Mouse (Mus musculus) layer of hippocampus, postnatal 36 days (tissue): ENCODE data around the gene Dcps. TPM values are rescaled to one million over a fixed set of nuclear protein-coding genes. Genes with fewer than 3 reads are reported as not detected.

ENCODE experiments used
- DNase-seq, 2 experiments: peaks; one replicate each; pipeline ENCODE4 v3.0.0; 2022
- total RNA-seq, 2 experiments: library from RNA; stranded (reverse); gene quantifications; 2 replicates each; pipeline ENCODE4 v1.2.3; 2021

The Dcps gene
- total RNA-seq, 2 experiments from 2014 or later = 21.1 to 21.4 TPM

DNA sequence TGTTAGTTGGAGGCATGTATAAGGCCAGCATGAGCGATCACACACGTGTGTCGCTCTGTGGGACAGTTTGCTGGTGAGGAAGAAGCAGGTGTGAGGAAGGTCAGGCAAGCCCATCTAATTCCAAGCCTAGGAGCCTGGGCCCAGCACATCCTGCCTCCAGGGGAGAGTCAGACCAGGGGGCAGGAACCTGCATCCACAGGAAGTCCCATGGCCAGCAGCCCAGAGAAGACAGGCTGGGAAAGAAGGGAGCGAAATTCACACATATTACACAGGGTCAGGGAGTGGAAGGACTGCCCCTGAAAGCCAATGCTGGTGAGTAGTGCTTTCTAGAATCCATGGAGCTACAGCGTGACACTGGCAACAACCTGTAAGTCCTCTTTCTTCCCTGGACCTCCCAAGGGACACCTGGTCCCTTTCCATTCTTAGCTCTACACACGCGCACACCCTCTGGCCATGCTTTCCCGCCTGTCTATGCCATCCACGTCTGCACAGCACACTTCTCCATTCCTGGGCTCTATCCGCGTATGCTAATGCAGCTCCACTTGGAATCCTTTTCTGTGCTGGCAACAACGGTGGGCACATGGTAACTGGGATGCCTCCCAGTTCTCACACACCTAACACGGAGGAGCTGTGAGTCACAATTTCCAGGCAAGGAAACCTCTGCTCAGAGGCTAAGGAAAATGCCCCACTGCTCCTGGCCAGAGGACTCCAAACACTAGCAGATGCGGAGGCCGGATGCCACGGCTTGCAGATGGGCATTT is 44.0 kb downstream of the Dcps start:
- DNase-seq = no peak

DNA sequence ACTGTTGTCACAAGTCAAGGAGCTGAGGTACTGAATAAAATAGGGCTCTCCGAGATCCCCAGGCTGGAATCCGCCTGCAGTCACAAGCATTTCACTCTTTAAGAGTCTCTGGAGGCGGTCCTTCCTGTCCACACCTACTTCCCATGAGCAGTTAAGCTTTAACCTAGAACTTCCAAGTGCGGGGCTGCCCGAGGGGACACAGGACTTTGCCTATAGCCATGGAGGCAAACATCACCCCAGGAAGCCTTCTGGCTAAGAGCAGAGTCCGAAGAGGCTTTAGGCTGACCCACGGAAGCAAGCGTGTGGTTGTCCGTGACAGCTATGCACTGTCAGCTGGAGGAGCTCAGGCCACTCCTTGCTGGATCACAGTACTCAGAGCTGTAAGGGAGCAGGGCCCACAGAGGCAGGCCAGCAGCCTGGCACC is 46.9 kb downstream of the Dcps start:
- no peak for DNase-seq

DNA sequence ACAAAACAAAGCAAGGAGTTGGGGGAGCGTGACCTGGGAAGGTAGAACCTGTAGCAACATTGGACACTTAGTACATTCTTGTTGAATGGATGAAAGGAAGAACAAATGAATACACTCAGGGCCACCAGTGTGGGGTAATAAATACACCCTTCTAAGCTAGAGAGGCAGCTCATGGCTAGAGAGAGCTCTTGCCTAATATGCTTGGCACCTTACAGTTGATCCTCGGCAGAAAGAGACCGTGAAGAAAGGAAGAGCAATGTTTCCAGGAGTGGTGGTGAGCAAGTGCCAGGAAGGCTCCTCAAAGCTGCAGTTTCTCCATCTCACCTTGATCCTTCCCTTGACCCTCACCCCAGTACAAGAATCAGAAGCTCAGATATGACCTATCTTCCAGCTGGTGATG is 47.3 kb downstream of the Dcps start:
- no peak for DNase-seq

DNA sequence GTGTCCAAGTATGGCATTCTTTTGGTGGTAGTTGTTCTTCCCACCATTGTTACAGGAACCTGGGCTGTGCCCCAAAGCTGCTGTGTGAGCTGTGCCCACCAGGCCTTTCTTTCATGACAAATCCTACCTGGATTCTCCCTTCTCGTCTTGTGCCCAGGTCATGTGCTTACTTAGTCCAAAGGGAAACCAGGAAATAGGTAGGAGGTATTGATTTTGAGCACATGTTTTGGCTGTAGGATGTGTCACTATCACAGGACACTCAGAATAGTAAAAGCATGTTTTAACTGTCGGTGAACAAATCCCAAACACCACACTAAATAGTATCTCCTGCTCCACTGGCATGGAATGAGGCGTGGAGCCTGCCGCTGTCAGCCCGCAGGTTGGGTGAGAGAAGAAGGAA is 48.3 kb downstream of the Dcps start:
- no peak for DNase-seq

DNA sequence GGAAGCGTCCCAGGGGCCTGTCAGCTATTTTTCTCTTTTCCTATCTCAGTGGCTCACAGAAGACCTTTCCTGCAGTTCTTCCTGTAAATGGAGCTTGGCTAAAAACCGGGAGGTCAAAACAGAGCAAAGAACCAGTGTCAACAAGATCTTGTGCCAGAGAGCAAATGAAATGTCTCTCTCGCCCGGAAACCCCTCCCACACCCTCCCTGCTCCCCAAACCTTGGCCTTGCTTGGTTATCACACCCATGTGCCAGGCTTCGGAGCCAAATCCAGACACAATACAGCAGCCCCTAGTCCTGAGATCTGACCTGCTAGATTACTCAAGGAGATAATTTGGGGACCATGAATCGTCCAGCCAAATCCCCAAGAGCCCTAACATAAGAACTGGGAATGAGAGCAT is 48.7 kb downstream of the Dcps start:
- no peak for DNase-seq

DNA sequence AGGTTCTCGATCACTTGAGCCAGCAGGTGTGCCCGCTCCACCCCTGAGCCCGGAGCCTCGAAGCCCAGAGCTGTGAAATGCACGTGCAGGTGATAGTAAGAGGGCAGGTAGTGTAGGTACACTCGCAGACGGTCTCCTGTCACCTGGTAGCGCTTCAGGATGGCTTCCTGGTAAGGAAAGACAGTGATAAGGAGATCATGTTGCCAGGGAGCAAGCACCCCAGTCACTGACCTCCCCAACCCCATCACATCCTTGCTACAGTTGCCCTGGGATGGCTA is 51.2 kb downstream of the Dcps start:
- no peak for DNase-seq

DNA sequence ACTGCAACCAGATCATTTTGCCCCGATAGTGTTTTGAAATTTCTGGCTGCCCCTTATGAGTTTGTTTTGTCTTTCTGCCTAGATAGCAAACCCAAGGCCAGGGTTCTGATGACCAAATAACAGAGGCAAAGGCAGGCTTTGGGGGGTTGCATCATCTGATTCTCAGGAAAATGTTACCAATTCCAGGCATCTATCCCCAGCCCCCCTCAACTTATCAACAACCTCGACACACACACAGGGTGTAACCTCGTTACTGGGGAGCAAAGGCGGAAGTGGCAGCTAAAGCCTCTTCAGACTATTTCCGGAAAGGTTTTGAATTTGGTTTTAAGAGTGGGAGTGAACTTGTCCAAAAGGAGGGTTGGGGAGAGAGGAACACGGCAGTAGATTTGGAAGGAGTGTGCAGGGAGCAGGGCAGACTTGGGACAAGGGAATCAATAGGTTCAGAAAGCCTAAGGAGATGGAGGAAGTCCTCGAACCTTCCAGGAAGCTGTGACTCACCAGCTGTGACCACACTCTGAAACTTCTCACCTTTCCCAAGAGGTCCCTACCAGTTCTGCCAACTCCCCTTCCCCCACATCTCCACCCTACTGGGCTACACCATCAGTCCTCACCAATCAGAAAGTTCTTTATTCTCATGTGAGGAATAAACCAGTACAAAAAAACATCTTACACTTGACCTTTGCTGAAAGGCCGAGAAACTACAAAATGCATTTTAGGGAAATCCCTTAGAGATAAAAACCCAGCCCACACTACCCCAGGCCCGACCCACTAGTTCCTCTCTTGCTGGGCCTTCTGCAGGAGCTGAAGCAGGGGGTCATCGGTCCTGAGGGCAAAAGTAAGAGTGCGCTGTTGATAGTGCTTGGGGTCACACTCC is 51.8 kb downstream of the Dcps start:
- no peak for DNase-seq

DNA sequence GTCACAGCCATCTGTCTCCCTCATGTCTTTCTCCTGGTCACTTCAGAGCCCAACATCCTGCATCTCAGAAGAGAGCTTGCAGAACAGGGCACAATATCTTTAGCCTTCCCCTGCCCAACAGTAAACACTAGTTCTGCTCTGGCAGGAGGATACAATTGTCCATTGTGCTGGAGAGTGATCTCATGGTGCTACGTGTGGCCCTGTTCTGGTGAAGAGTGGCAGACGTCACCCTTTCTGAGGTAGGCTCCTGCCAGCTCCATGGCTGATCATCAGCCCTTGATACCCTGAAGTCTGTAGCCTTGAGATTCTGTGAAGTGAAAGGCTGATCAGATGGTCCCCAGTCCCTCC is 52.4 kb downstream of the Dcps start:
- DNase-seq = no peak

DNA sequence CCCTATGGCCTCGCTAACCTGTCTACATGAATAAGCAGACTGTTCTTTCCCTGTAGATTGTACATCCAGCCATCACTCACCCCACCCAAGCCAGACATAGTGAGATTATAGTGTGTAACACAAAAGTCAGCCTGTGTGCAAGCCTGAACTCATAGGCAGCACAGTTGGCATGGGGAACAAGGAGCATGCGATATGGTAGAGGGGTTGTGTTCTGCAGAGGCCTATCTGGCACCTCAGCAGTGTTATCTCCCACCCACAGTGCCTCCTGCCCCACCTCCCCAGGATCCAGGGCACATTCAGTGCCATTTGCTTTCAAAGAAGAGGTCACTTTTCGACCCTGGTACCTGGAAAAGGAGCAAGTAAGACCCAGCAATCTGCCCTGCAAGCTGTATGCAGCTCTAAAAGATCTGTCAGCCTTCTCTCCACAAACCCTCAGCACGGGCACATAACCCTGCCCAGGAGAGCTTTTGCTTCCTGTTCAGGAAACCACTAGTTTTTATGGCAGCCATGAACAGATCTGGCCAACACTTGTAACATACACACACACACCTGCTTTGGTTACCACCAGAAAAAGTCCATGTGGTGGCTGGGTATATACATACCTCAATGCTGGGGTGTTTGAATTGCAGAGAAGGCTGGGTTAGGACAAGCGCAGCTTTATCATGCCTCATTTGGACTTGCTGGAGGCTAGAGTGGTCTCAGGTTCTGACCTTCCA is 53.2 kb downstream of the Dcps start:
- no peak for DNase-seq

DNA sequence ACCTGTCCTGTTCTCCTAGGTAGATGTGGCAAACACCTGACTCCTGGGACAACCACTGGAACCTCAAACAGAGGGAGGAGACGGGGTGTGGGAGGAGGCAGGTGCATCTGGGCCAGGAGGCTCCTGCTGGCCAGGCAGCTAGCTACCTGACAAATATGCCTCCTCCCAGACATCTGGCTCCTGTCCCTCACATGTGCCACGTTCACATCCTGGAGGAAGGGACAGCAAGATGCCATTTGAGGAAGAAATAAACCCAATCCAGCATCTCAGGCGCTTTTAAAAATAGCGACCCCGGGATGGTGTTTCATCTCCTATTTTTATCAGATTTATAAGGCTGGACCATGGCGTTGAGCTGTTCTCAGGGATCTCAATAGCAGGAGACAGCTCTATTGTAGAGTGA is 56.7 kb downstream of the Dcps start, which contains the start of gene St3gal4:
TSS of gene St3gal4 (minus strand) at position 101 of the 400 bp plus-strand sequence.
- DNase-seq = no peak

DNA sequence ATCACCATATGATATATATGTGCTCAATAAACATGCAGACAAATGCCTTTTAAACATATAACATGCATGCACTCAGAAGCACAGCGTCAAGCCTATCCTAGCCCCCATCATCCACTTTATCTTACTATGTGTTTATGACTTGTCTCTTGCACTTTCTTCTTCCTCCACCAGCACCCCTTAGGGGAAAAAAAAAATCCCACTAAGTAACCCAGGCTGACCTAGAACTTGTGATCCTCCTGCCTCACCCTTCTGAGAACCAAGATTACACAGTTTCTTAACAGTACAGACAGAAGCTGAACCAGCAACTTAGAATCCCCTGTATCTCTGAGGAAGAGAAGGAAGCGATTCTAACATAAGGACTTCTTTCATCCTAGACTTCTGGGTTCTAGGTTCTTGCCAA is 57.3 kb downstream of the Dcps start:
- DNase-seq = no peak

DNA sequence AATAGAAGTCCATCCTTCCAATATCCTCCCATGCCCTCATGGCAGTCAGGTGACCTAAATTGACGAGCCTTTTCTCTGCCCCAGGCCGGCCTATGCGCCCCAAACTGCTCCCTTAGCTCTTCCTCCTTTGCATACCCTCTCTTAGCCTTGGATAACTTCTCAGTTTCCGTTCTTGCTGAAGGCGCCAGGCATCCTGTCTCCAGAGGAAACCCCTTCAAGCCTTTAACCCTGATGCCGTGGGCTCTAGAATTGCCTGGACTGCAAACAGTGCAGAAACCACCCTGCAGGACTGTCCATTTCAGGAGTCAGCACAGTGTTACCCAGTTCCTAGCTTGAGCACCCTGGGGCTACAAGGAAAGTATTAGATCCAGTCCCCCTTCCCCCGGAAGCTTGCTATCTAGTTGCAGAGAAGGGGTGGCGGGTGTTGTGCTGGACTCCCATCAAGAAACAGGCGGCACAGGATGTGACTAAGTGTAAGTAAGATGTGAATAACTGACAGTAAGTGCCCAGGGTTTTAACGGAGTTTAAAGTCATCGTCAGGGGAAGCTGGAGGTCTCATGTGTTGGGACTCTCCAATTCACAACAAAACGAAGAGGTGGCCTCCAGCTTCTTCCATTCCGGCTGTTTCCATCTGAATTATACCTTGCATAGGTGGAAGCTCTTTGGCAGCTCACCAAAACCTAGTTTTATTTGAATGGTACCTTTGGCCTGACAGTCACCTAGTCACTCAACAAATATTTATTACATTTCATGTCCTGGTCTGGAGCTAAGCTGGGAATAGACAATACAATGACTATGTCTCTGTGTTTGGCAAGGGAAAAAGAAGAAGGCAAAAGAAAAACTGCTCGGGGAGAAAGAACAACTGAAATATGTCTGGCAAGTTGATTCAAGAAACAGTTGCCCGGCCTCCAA is 58.2 kb downstream of the Dcps start:
- no peak for DNase-seq

DNA sequence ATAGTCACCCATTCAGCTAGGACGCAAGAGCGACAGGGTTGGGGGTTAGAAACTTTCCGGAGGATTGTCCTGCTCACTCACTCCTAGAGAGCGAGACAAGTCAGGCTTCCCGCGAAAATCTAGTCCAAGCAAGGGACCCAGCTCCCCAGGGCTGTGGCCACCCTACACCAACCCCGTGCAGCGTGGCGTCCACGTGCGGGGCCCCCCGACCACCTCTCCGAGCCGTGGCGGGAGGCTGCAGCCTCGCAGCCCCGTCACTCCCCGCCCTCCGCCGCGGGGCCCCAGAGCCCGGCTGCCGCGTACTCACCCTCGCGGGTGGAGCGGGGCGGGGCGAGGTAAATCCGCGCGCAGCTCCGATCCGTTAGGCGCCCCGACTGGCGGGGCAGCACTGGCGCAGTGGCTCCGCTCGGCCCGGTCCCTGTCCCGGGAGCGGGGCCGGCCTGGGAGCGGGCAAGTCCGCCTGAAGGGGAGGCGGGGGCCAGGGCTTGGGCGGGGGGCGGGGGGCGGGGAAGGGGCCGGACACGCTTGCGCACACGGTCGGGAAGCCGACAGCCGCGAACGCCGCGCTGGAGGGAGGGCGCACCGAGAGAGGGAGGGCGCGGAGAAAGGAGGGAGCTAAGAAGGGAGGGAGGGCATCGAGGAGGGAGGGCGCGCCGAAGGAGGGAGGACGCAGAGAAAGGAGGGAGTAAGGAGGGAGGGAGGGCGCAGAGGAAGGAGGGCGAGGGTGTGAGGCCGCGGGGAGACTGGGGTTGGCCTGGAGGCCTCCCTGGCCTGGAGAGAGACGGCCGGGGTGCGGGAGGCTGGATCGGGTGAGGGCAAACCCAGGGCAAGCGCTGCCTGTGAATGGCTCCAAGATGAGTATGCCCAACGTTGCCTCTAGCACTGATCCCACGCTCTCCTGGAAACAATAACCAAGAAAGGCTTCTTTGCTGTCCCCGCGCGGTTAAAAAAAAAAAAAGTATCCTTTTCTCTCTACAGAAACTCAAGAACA is 59.2 kb downstream of the Dcps start:
- DNase-seq = peak; percentile 74 to 76

DNA sequence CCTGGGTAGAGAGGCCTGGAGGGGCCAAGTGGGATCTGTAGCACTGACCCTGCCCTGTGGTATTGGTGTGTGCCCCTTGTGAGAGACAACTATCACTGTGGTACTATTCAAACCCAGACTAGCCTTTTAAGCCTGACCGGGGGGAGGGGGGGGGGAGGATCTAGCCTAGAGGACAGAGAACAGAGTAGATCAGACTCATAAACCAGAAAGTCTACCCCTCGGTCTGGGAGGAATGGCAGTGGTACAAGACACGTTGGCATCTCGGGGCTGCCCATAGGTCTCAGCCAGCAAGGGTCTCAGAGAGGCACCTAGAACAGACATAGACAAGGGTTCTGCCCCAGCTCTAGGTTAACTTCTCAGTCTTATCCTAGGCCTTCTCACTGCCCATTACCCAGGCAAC is 60.1 kb downstream of the Dcps start:
- no peak for DNase-seq

DNA sequence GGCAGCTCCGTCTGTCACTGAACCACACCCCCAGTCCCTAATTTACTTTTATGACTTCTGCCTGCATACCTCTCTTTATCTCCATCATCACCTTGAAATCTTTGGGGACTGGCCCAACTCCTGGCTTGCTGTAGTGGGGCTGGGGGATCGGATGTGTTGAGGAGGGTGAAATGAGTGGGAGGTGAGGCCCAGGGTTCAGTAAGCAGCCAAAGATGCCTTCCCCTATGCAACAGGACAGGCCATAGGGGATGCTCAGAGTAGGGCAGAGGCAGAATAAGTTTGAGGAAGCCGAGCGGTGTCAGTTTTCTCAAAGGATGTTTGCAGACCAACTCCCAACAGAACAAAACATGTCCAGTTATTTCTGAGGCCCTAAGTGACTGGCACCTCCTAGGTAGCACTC is 60.6 kb downstream of the Dcps start:
- DNase-seq = no peak

DNA sequence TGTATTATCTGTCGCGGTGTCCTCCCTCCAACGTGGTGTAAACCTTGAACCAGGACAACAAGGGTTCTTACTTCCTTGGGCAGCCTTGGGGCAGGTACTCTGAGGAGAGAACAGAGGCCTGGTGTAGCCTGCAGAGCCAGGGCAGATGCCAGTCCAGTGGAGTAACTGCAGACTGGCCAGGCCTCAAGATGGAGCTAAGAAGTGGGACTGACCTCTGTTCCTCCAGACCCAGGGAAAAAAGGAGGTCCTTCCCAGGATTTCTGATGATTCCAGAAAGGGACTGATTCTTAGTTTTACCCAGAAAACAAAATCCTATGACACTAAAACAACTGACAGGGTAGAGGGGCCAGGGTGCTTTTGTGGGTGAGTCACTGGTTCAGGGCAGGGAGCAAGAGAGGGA is 61.6 kb downstream of the Dcps start:
- DNase-seq = no peak

DNA sequence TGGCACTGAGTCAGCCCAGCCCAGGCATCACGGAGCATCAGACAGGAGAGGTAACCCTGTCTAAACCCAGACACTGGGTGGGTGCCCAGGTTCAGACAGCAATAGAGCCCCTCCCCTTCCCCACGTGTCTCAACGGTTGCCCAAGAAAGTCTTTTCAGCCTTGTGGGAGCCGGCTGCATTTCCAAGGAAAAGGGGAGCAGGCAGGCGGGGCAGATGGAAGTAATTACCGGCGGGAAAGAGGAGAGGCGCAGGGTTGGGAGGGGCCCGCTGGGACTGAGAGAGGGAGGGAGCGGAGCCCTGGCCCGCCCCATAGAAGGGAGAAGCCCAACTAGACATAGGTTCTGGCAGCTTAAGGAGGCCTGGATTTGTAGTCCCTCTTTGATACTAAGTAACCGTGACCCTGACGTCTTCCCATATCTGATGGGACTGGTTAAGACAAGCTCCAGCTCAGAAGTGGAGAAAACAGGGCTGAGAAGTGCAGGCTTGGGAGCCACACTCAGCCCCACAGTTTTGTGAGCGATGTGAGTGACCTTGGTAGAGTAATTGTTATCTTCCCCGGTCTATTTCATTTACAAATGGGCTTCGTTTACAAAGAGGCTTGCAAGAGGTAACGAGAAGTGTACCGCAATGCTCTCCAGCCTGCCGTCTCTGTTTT is 63.8 kb downstream of the Dcps start:
- peak in 1 of 2 experiments; percentile 43 for DNase-seq

DNA sequence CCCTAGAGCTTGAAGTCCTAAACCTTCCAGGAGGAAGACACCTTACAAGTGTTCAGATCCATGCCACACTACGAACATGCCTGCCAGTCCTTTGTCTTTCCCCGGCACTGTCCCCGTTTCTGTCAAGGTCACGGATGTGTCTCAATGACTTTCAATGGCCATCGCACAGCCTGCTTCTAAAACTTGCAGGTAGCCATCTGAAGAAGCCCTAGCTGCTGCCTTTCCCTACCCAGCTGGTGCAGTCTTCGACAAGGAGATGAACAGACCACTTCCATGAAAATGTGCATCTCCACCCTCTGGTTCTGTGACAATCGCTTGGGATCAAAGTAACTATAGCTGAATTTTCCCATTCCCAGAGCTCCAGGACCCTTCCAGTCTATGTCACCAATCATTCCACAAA is 64.4 kb downstream of the Dcps start:
- DNase-seq = no peak

DNA sequence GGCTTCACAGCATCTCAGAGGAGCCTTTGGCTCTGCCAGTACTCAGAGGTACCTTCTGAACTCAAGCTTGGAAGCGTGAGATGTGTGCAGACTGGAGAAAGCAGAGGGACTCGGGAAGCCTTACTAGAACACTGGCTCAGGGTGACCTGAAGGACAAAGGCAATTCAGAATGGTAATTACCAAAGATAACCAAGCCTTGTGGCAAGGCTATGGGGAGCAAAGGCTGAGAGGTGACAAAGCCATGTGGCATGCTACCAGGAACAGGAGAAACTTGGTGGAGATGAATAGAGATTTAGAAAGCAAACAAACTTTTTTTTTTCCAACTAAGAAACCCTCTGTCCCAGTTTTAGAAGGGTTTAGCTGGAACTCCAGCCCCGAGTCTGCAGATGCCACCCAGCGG is 65.3 kb downstream of the Dcps start:
- DNase-seq = peak in 1 of 2 experiments; percentile 21

DNA sequence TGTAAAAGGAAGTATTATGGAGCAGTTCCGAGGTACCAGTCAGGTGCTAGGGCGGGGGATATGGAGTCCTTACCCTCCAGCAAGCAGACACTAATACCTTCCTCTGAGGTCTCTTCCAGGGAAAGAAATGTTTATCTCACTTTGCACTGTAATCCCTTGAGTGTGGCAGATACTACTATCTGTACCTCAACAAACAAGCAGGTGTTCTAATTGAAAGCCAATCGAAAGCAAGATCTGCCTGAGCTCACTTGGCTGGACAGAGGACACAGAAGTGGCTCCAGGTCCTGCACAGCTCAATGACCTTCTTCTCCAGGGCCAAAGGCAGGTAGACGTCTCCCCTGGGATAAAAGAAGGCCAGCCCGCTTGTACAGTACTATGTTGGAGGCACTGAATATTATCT is 65.8 kb downstream of the Dcps start:
- DNase-seq = no peak

DNA sequence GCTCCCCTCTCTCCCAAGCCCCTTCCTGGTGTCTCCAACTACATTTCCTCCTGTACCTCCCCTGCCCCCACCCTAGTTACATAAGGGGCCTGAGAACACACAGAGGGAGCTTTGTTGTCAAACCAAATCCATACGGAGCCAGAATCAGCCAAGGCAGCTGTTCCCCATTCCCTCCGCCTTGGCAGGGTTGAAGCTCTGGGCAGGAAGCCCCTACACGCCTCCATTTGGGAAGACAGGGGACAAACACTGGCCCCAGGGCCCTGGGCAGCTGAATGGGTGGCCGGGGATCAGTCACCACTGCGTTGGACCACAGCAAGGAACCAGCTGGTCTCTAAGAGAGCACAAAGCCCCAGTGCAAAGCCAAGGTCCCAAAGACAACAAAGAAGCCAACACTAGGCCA is 66.9 kb downstream of the Dcps start:
- peak; percentile 86 to 88 for DNase-seq
